Mouse (Mus musculus) spleen, adult 2 months (tissue): Measurements from ENCODE around the gene Fbxl17.

Experiments used
- CTCF ChIP-seq: fragments of 200-500 bp; IDR thresholded peaks from 2 replicates; pipeline ENCODE4 v1.5.1; 2011; ENCODE audit warnings: mild to moderate bottlenecking, inconsistent platforms; ENCODE audit not compliant: insufficient read depth, insufficient read length, insufficient replicate concordance; ENCODE audit errors: extremely low read depth
- POLR2A ChIP-seq: fragments of 200-500 bp; IDR thresholded peaks from 2 replicates; pipeline ENCODE4 v1.6.1; 2011; ENCODE audit warnings: low read depth, low read length, inconsistent platforms

GRCm38 (mm10) chr17:63520691-63521090 lies 20.9 kb upstream of the Fbxl17 start:
- TF ChIP-seq CTCF: no peak
- no peak for TF ChIP-seq POLR2A
